Mouse (Mus musculus): Measurements from ENCODE around the gene Atg10. TPM values are rescaled to one million over a fixed set of nuclear protein-coding genes. Genes with fewer than 3 reads are reported as not detected.

Gene Atg10
- polyA plus RNA-seq, 2 experiments = 0.94 to 2.8 TPM

- peaks cover 0 to 5% of the 10 kb centered on the region in 2 experiments; a peak in 3 of 4 replicates for H3K4me1 ChIP-seq (replicated peaks; ENCODE audit: control insufficient read depth in 2 of 2, insufficient read depth in 2 of 2, low read length in 1 of 2)
- ATAC-seq (ENCODE audit: insufficient read depth) = no peak
Measured at GRCm38 (mm10) chr13:90995034-90995629, 228.6 kb downstream of the Atg10 start.

DNA sequence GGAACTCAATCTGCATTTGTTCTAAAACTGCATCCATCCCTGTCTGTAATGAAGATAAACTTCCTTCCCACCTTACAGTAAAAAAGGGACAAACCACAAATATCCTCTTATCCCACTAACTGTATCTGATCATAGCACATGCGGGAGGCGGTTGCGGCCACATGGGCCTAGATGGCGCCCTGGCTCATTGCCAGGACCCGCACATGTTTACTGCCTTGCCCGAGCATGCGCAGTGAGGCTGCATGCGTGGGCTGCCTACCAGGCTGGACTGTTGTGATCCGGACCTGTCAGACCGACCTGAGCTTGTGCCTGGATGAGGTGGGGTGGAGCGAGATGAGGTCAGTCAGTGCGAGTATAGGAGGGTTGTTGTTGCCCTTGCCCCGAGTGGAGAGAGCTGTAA lies 230.2 kb downstream of the Atg10 start:
- 72% methylated on average over 13 of the region's 13 CpGs for WGBS (ENCODE audit: insufficient replicate concordance)
- H3K9ac ChIP-seq (replicated peaks) = no peak overlapping the region
- no peaks in the 10 kb centered on the region for H3K27me3 ChIP-seq (ENCODE audit: control insufficient read depth, insufficient read depth, low read length)
- ATAC-seq (ENCODE audit: insufficient read depth) (no peak), DNase-seq (ENCODE audit: low read depth in 3 of 3, low spot score in 3 of 3) (no peak)
- H3K36me3 ChIP-seq (replicated peaks; ENCODE audit: control insufficient read depth, insufficient read depth, low read depth) = no peaks in the 10 kb centered on the region
- H3K4me1 ChIP-seq (replicated peaks; ENCODE audit: control insufficient read depth in 2 of 2, insufficient read depth in 2 of 2, low read length in 1 of 2) = peaks cover 0 to 5% of the 10 kb centered on the region in 2 experiments; a peak in 3 of 4 replicates
- H3K4me2 ChIP-seq (ENCODE audit: low read depth) = no peak overlapping the region
- TF ChIP-seq EP300 (IDR thresholded peaks at IDR 0.05; ENCODE audit: low read depth) = no peak
- no peak overlapping the region for H3K4me3 ChIP-seq (ENCODE audit: insufficient read depth in 1 of 2, low read depth in 2 of 2, low read length in 2 of 2)
- no peak overlapping the region for H3K27ac ChIP-seq
- H3K9me3 ChIP-seq (ENCODE audit: control insufficient read depth, low read length) = no peaks in the 10 kb centered on the region

More at GRCm38 (mm10) chr13:90995034-90995629, 228.6 kb downstream of the Atg10 start:
- no peak overlapping the region for H3K27ac ChIP-seq
- H3K9ac ChIP-seq (replicated peaks) = no peak overlapping the region
- H3K4me2 ChIP-seq (ENCODE audit: low read depth) = no peak overlapping the region
- no peak for TF ChIP-seq EP300 (IDR thresholded peaks at IDR 0.05; ENCODE audit: low read depth)
- TF ChIP-seq CTCF (IDR thresholded peaks at IDR 0.05; ENCODE audit: low read depth) = no peak
- no peaks in the 10 kb centered on the region for H3K27me3 ChIP-seq (ENCODE audit: control insufficient read depth, insufficient read depth, low read length)
- no peaks in the 10 kb centered on the region for H3K36me3 ChIP-seq (replicated peaks; ENCODE audit: control insufficient read depth, insufficient read depth, low read depth)
- no peak overlapping the region for H3K4me3 ChIP-seq (ENCODE audit: insufficient read depth in 1 of 2, low read depth in 2 of 2, low read length in 2 of 2)
- WGBS (ENCODE audit: insufficient replicate concordance) = 34% methylated on average over 2 of the region's 2 CpGs
- DNase-seq (ENCODE audit: low read depth in 3 of 3, low spot score in 3 of 3) = no peak
- no peaks in the 10 kb centered on the region for H3K9me3 ChIP-seq (ENCODE audit: control insufficient read depth, low read length)

- Histone ChIP-seq H3K9me3 (ENCODE audit: control insufficient read depth, low read length) (no peaks in the 10 kb centered on the region), H3K27me3 (ENCODE audit: control insufficient read depth, insufficient read depth, low read length) (no peaks in the 10 kb centered on the region), H3K4me2 (ENCODE audit: low read depth) (no peak overlapping the region), H3K4me1 (replicated peaks; ENCODE audit: control insufficient read depth in 2 of 2, insufficient read depth in 2 of 2, low read length in 1 of 2) (peaks cover 0 to 5% of the 10 kb centered on the region in 2 experiments; a peak in 3 of 4 replicates), H3K27ac (no peak overlapping the region), H3K9ac (replicated peaks) (no peak overlapping the region), H3K36me3 (replicated peaks; ENCODE audit: control insufficient read depth, insufficient read depth, low read depth) (no peaks in the 10 kb centered on the region), H3K4me3 (ENCODE audit: insufficient read depth in 1 of 2, low read depth in 2 of 2, low read length in 2 of 2) (no peak overlapping the region)
- TF ChIP-seq CTCF (IDR thresholded peaks at IDR 0.05; ENCODE audit: low read depth) = no peak
- TF ChIP-seq EP300 (IDR thresholded peaks at IDR 0.05; ENCODE audit: low read depth) = no peak
- DNase-seq (ENCODE audit: low read depth in 3 of 3, low spot score in 3 of 3) (no peak), ATAC-seq (ENCODE audit: insufficient read depth) (no peak)
- WGBS (ENCODE audit: insufficient replicate concordance) = 67% methylated on average over 5 of the region's 5 CpGs
Measured at GRCm38 (mm10) chr13:90992948-90993347, 230.8 kb downstream of the Atg10 start.

DNA sequence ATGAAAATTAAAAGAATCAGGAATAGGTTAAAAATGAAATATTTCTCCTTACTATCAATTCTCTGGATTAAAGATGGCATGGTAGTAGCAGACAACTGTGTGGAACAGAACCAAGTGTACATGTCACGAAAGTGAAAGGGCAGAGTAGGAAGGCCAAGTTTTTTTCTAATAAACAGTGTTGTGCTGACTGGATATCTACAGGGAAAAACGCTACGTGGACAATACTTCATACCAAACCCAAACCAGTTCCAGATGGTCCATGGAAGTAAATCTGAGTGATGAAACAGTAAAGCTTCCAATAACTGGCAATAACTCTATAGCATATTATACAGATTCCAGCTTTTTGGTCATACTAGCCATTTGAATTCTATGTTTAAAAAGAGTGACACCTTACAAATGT lies 235.5 kb downstream of the Atg10 start:
- Histone ChIP-seq H3K36me3 (replicated peaks; ENCODE audit: control insufficient read depth, insufficient read depth, low read depth) (no peaks in the 10 kb centered on the region), H3K4me2 (ENCODE audit: low read depth) (no peak overlapping the region), H3K9me3 (ENCODE audit: control insufficient read depth, low read length) (no peaks in the 10 kb centered on the region), H3K27me3 (ENCODE audit: control insufficient read depth, insufficient read depth, low read length) (no peaks in the 10 kb centered on the region), H3K4me1 (replicated peaks; ENCODE audit: control insufficient read depth in 2 of 2, insufficient read depth in 2 of 2, low read length in 1 of 2) (no peaks in the 10 kb centered on the region), H3K27ac (no peak overlapping the region), H3K4me3 (ENCODE audit: insufficient read depth in 1 of 2, low read depth in 2 of 2, low read length in 2 of 2) (no peak overlapping the region), H3K9ac (replicated peaks) (no peak overlapping the region)
- WGBS (ENCODE audit: insufficient replicate concordance) = 64% methylated on average over 3 of the region's 3 CpGs
- TF ChIP-seq CTCF (IDR thresholded peaks at IDR 0.05; ENCODE audit: low read depth) = no peak
- no peak for TF ChIP-seq EP300 (IDR thresholded peaks at IDR 0.05; ENCODE audit: low read depth)
- DNase-seq (ENCODE audit: low read depth in 3 of 3, low spot score in 3 of 3) = no peak
- no peak for ATAC-seq (ENCODE audit: insufficient read depth)

DNA sequence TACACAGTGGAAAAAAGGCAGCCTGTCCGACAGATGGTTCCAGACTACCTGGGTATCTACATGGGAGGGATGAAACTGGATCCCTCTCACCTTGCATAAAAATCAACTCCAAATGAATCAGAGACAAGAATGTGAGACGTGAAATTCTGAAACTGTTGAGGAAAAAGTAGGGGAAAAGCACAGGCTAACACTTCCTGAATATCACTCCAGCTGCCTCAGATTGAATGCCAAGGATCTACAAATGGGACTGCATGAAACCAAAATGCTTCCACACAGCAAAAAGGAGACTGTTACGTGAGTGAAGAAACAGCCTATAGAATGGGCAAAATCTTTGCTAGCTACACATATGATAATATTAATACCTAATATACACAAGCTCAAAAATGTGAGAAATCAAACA lies 238.4 kb downstream of the Atg10 start:
- no peak overlapping the region for H3K9ac ChIP-seq (replicated peaks)
- no peaks in the 10 kb centered on the region for H3K4me1 ChIP-seq (replicated peaks; ENCODE audit: control insufficient read depth in 2 of 2, insufficient read depth in 2 of 2, low read length in 1 of 2)
- H3K9me3 ChIP-seq (ENCODE audit: control insufficient read depth, low read length) = no peaks in the 10 kb centered on the region
- 52% methylated on average over 3 of the region's 3 CpGs for WGBS (ENCODE audit: insufficient replicate concordance)
- no peak overlapping the region for H3K4me2 ChIP-seq (ENCODE audit: low read depth)
- ATAC-seq (ENCODE audit: insufficient read depth) (no peak), DNase-seq (ENCODE audit: low read depth in 3 of 3, low spot score in 3 of 3) (no peak)
- H3K4me3 ChIP-seq (ENCODE audit: insufficient read depth in 1 of 2, low read depth in 2 of 2, low read length in 2 of 2) = no peak overlapping the region
- H3K27me3 ChIP-seq (ENCODE audit: control insufficient read depth, insufficient read depth, low read length) = no peaks in the 10 kb centered on the region
- TF ChIP-seq CTCF (IDR thresholded peaks at IDR 0.05; ENCODE audit: low read depth) = no peak
- no peak for TF ChIP-seq EP300 (IDR thresholded peaks at IDR 0.05; ENCODE audit: low read depth)
- no peaks in the 10 kb centered on the region for H3K36me3 ChIP-seq (replicated peaks; ENCODE audit: control insufficient read depth, insufficient read depth, low read depth)
- H3K27ac ChIP-seq = no peak overlapping the region
